Mouse (Mus musculus) thymus, postnatal 10 days (tissue): ENCODE measurements around the gene Tldc1.
A peak's percentile ranks its signal among the peaks of the same experiment; 100 is the strongest.

Experiments used
- DNase-seq, 2 experiments: peaks; one replicate each; pipeline ENCODE4 v3.0.0; 2021; ENCODE audit warnings: low spot score in 2 of 2

The Tldc1 gene

GRCm38 (mm10) chr8:119801168-119801567 lies 23.0 kb upstream of the Tldc1 start:
- DNase-seq, result no peak

- no peak for DNase-seq
These were observed 20.7 kb upstream of the Tldc1 start for GRCm38 (mm10) chr8:119798965-119799264.

- peak; percentile 92 to 95 for DNase-seq
These were observed 20.2 kb upstream of the Tldc1 start for GRCm38 (mm10) chr8:119798170-119798964.

GRCm38 (mm10) chr8:119795651-119796050 lies 17.4 kb upstream of the Tldc1 start:
- no peak for DNase-seq

GRCm38 (mm10) chr8:119794689-119795088 lies 16.5 kb upstream of the Tldc1 start:
- DNase-seq, result no peak

GRCm38 (mm10) chr8:119791804-119792704 lies 13.8 kb upstream of the Tldc1 start:
- DNase-seq, result no peak

GRCm38 (mm10) chr8:119789581-119789980 lies 11.4 kb upstream of the Tldc1 start:
- no peak for DNase-seq

- DNase-seq, result no peak
These were observed 10.6 kb upstream of the Tldc1 start for GRCm38 (mm10) chr8:119788607-119789381.

GRCm38 (mm10) chr8:119787341-119787740 lies 9.1 kb upstream of the Tldc1 start:
- no peak for DNase-seq

- no peak for DNase-seq
These were observed 8.7 kb upstream of the Tldc1 start for GRCm38 (mm10) chr8:119786871-119787270.

- DNase-seq, result no peak
These were observed 7.7 kb upstream of the Tldc1 start for GRCm38 (mm10) chr8:119785764-119786405.

GRCm38 (mm10) chr8:119784676-119785075 lies 6.5 kb upstream of the Tldc1 start:
- DNase-seq, result no peak

GRCm38 (mm10) chr8:119784141-119784574 lies 5.9 kb upstream of the Tldc1 start:
- peak; percentile 53 to 59 for DNase-seq

GRCm38 (mm10) chr8:119783579-119783978 lies 5.4 kb upstream of the Tldc1 start:
- DNase-seq, result peak in 1 of 2 experiments; percentile 27

- DNase-seq, result peak; percentile 70 to 86
These were observed 4.5 kb upstream of the Tldc1 start for GRCm38 (mm10) chr8:119782715-119783114.

GRCm38 (mm10) chr8:119781086-119781840 lies 3.0 kb upstream of the Tldc1 start:
- no peak for DNase-seq

GRCm38 (mm10) chr8:119780402-119781049 lies 2.3 kb upstream of the Tldc1 start:
- DNase-seq, result no peak

GRCm38 (mm10) chr8:119779013-119779737 lies 959 bp upstream of the Tldc1 start:
- peak; percentile 75 to 91 for DNase-seq

- no peak for DNase-seq
These were observed 451 bp downstream of the Tldc1 start for GRCm38 (mm10) chr8:119777765-119778164.
